Mouse (Mus musculus) colon, adult 2 months (tissue): ENCODE measurements around the gene Gm8159. TPM values are rescaled to one million over a fixed set of nuclear protein-coding genes. Genes with fewer than 3 reads are reported as not detected.

Experiments
- polyA plus RNA-seq: library from polyadenylated mRNA; depleted of rRNA; stranded (reverse); fragments of >200 nt; gene quantifications from 2 replicates; pipeline ENCODE4 v1.2.3, GENCODE M21; 2012; rRNA removed

Gene Gm8159
- not detected in 2 replicates for polyA plus RNA-seq

GRCm38 (mm10) chr14:4632052-4632451 lies at the start of gene Gm8159:
Gene Gm8159 (plus strand): TSS chr14:4632352.

GRCm38 (mm10) chr14:4663892-4664291 lies 31.7 kb downstream of the Gm8159 start, which contains the start of gene Gm3239:
Gene Gm3239 (plus strand): TSS chr14:4664192.

Other genes with a start within 250 kb of the Gm8159 start
- not detected in 2 replicates for gene Gm3159, start 234.8 kb upstream of the Gm8159 start, polyA plus RNA-seq
- gene Gm3164, start 216.9 kb upstream of the Gm8159 start, polyA plus RNA-seq, result not detected in 2 replicates
- gene Gm3173, start 201.4 kb upstream of the Gm8159 start, polyA plus RNA-seq, result not detected in 2 replicates
- gene Gm3182, start 150.6 kb upstream of the Gm8159 start, polyA plus RNA-seq, result not detected in 2 replicates
- not detected in 2 replicates for gene Gm3047, start 76.9 kb upstream of the Gm8159 start, polyA plus RNA-seq
- gene Gm3239, start 31.8 kb downstream of the Gm8159 start, polyA plus RNA-seq, result not detected in 2 replicates
- gene Gm7876, start 76.9 kb downstream of the Gm8159 start, polyA plus RNA-seq, result not detected in 2 replicates
- 0.28 TPM in 1 of 2 replicates, not detected in the other for gene Gm3252, start 94.4 kb downstream of the Gm8159 start, polyA plus RNA-seq
- gene Gm9602, start 144.0 kb downstream of the Gm8159 start, polyA plus RNA-seq, result not detected in 2 replicates
- gene Gm3269, start 205.8 kb downstream of the Gm8159 start, polyA plus RNA-seq, result not detected in 2 replicates
- not detected in 2 replicates for gene Gm3264, start 223.2 kb downstream of the Gm8159 start, polyA plus RNA-seq